Mouse (Mus musculus) layer of hippocampus, adult 2 months (tissue): ENCODE data around the gene Muc13. TPM values are rescaled to one million over a fixed set of nuclear protein-coding genes. Genes with fewer than 3 reads are reported as not detected.

Experiments
- DNase-seq, 2 experiments: peaks; one replicate each; pipeline ENCODE4 v3.0.0; 2022; ENCODE audit warnings: low spot score in 2 of 2
- H3K27ac ChIP-seq: fragments of 200-600 bp; 2 replicates; pipeline ENCODE4 v1.8.1; 2022
- H3K4me3 ChIP-seq: fragments of 200-600 bp; 2 replicates; pipeline ENCODE4 v1.8.1; 2022; ENCODE audit warnings: mild to moderate bottlenecking
- CTCF ChIP-seq: fragments of 200-600 bp; conservative IDR thresholded peaks from 2 replicates; pipeline ENCODE4 v1.8.1; 2022; ENCODE audit warnings: antibody characterized with exemption, mild to moderate bottlenecking, moderate library complexity
- total RNA-seq, 2 experiments: library from RNA; stranded (reverse); gene quantifications; 2 replicates each; pipeline ENCODE4 v1.2.3; 2021

Gene Muc13
- total RNA-seq, 2 experiments from 2014 or later = not detected

DNA sequence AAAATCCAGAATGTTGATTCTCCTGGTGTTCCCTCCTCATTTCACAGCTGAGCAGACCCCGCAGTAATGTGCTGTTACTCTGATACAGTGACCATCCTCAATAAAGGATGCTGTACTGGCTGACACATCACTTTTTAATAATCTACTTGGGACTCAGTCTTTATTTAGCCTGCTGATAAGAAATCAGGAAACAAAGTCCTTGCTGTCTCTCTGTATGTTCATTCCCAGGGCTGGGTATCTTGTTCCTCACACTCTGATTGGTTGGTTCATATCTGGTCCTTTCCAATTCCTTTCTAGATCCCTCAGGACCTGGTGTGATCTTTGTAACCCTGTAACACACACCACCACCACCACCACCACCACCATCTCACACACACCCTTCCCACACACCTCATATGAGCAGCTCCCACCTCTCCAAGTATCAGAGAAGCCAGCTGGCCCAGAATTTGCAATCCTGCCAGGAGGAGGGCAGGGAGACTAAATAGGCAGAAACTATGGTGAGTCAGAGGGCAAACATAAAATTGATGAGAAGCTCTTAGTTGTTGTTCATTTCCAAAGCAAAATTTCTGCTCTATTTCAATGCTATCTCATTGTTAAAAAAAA lies 18.0 kb upstream of the Muc13 start:
- TF ChIP-seq CTCF = no peak
- H3K4me3 ChIP-seq = no peak overlapping the region
- peak in 1 of 2 experiments; percentile 27 for DNase-seq
- H3K27ac ChIP-seq = no peak overlapping the region

DNA sequence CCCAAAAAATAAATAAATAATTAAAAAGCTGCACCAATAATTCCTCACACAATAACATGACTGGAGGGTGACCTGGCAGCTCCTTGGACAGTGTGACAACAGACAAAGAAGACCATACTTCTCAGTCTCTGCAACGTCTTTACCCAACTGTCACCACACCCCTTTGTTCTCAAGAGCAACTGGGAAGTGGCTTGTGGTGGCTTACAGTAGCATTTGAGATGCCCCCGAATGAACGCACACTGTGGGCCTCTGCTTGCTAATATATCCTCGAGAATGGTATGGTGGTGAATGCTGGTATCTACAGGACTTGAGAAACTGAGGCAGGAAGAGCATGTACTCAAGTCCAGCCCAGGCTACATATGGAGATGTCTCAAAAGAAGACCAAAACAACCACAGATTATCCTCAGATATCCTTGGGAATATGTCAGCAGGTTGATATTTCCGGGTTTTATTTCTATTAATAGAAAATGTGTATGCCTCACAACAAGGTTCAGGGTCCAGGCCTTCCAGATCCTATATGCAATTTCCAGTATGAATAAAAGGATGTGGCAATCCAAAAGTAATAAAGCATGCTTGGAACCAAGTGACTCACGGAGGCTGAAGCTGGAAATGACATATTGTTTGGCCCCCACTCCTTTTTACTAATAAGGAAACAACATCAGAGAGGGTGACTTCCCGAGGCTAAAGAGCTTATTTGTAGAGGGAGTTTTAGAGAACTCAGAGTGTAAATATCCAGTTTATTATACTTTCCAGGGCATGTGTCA lies 16.9 kb upstream of the Muc13 start:
- H3K27ac ChIP-seq = no peak overlapping the region
- no peak for DNase-seq
- no peak for TF ChIP-seq CTCF
- H3K4me3 ChIP-seq = no peak overlapping the region

DNA sequence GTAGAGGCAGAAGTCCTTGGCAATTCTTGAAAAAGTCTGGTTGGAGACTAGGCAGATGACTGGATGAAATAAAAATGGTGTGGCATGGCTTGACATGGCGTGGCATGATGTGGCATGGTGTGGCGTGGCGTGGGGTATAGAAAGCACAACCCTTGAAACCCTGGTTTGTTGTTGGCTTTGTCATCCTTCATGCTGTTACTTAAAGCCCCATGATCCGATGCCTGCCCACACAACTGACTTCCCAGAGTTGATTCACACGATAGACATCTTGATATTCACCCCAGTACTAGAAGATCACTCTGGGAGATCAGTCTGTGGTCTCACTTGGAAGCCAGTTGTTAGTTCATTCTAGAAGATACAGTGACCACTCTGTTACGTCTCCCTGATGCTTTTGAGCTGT lies 16.2 kb upstream of the Muc13 start:
- no peak for TF ChIP-seq CTCF

DNA sequence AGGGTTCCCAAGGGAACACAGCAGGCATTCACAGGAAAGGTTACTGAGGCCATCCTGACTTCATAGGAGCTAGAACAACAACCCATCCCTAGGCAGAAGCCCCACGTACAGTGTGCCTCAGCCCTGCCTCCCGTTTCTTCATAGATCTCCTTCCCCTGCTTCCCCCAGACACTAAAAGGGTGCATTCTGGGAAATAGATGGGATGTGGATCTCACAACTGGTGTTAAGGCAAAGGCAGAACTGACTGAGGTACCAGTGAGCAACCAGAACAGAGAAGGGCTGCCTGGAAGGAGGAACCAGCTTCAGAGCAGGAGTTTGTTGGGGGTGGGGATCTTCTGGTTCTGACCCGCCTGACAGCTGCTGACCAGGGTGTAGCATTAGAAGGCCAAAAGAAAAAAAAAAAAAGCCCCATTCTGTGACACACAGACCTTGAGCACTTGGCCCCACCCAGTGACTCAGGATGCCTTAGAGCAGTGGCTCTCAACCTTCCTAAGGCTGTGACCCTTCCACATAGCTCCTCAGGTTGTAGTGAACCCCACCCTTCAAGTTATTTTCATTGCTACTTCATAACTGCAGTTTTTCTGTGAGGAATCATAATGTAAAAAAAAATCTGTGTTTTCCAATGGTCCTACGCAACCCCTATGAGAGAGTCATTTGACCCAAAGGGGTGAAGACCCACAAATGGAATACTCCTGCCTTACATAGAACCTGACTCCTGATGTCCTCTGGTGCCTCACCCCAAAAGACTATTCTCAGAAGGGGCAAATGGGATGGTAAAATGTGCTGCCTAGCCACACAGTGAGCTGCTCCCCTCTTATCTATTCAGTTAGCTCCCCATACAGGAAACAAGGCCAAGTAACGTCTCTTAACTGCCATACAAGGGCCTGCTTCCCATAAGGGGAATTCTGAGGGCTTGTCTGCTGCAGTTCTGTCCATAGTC lies 11.8 kb upstream of the Muc13 start:
- no peak for TF ChIP-seq CTCF
- H3K27ac ChIP-seq = no peak overlapping the region
- DNase-seq = no peak
- no peak overlapping the region for H3K4me3 ChIP-seq

More for the DNA sequence above, 16.2 kb upstream of the Muc13 start:
- DNase-seq = no peak
- no peak overlapping the region for H3K27ac ChIP-seq
- no peak overlapping the region for H3K4me3 ChIP-seq

DNA sequence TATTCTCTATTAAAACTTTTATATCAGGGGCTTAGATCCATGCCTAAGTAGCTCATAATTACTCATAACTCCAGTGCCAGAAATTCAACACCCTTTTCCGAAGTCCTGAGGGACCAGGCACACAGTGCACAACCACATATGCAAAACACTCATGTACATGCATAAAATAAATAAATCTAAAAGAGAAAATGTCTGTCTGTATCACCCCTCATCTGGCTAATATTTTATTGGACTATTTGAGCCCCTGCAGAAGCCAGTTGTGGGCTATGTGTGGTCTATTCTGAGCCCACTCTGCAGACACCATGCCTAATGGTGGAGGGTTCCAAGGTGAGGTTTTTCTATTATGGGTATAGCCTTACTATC lies 11.1 kb upstream of the Muc13 start:
- Histone ChIP-seq H3K4me3 (no peak overlapping the region), H3K27ac (no peak overlapping the region)
- no peak for DNase-seq
- no peak for TF ChIP-seq CTCF

DNA sequence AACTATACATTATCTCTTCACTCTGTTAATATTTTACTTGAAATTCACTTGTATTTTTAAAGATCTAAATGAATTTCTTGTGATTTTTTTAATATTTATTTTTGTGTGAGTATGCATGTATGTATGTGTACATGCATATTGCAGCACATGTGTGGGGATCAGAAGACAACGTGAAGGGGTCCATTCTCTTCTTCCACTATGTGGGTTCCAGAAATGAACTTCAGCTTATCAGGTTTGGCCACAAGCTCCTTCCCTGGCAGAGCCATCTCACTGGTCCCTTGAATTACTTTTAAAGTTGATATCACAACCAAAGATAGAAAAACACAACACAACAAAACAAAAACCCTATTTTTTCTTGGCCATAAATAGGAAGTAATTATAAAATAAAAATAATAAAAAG lies 9.3 kb upstream of the Muc13 start:
- DNase-seq = no peak
- no peak overlapping the region for H3K27ac ChIP-seq
- no peak for TF ChIP-seq CTCF
- H3K4me3 ChIP-seq = no peak overlapping the region

DNA sequence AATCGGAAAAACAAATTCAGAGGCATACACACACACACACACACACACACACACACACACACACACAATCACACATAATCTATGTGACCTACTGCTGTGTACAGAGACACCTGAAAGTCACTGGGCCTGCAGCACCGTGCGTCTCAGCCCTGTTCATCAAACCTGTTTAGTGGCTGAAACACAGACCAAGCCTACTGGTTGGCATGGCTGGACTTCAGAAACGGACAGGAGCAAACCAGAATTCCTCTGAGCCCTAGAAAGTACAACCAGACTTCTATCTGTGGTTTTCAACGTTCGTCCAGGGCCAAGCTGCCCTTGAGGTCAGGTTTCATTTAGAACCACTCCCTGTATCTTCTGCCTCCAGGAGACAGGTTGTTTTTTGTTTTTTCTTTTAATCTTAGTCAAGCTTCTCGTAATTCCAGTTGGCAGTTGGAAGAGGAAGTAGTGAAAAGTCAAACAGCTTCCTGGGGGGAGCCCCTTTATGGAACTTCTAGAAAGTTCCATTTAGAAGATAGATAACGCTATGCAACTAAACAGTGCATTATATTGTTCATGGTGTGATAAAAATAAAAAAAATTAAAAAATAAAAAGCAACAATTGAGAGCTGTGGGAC lies 8.6 kb upstream of the Muc13 start:
- TF ChIP-seq CTCF = no peak
- Histone ChIP-seq H3K27ac (no peak overlapping the region), H3K4me3 (no peak overlapping the region)
- DNase-seq = no peak

DNA sequence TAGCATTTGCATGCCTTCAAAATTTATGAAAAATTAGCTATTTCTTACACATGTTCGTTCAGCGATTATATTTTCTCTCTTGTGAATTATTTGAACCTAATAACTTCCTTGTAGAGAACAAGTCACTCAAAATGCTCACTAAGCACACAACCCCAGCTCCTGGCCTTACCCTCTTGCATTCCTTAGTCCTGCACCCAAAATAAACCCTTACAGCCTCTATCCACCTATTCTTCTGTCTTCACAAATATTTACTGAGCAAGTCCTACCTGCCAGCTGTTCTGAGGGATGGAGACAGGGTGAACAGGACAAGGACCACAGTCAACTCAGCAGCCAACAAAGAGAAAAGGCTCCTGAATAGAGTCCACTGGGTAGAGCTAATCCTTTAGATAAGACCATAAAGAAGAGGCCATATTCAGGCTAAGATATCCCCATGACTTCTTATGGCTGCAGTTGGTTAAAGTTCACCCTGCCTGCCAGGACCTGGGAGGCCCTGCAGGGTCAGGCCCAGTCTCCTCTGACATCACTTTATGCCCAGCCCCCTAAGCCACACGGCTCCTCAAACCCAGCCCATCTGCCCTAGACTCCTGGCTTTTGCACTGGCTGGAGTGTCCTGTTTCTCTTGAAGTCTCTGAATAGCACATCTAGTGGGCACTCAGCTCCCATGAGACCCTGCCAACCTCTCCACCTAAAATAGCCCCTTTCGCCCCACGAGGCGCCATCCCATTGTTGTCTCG lies 7.0 kb upstream of the Muc13 start:
- no peak overlapping the region for H3K27ac ChIP-seq
- no peak for DNase-seq
- no peak for TF ChIP-seq CTCF
- no peak overlapping the region for H3K4me3 ChIP-seq

DNA sequence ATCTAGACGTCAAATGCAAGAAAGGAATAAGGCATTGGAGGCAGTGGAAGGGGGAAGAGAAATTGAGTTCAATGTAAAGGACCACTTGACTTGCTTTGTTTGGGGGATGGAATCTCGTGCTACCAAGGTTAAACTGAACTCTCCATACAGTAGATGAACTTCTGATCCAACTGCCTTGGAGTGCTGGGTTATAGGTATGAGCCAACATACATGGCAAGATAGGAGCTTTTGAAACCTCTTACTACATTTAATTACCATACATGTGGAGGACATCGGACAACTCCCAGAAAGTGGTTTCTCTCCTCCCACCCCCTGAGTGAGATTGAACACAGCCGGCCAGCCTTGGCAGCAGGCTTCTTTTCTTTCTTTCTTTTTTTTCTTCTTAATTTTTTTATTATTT lies 1.3 kb downstream of the Muc13 start:
- no peak overlapping the region for H3K27ac ChIP-seq
- no peak for DNase-seq
- H3K4me3 ChIP-seq = no peak overlapping the region
- TF ChIP-seq CTCF = no peak

DNA sequence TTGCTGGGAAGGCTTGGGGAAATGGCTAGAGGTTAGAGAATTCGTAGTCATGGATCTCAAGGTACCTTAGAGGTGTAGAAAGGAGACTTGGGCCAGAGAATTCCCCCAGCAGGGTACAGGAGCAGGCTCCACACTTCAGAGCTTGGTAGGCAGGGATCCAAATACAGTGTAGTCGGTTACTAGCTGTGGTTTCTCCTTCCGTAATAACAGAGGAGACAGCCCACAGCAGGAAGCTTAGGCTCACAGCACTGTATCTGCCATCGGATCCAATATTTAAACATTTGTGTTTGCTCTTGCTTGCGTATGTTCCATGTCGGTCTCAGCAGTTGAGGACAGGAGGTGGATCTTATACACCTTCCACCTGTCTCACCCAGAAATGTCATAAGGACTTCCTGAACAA lies 2.0 kb downstream of the Muc13 start:
- TF ChIP-seq CTCF = no peak
- no peak overlapping the region for H3K4me3 ChIP-seq
- no peak for DNase-seq
- no peak overlapping the region for H3K27ac ChIP-seq

DNA sequence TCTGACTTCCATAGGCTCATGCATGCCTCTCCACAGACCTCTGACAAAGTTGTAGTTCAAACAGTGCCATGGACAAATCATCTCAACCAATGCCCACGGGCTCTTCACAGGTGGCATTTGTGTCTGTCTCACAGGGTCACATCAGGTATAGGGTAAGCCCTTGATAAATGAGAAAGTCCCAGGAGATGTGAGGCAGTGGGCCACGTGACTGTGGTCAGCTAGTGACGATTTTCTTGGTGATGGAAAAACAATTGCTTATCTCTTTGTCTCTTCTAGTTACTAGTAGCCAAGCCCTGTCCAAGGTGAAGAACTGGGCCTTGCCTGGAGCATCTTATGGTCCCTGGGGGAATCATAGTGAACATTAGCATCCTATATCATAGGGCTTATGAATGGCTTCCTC lies 2.9 kb downstream of the Muc13 start:
- no peak for TF ChIP-seq CTCF
- no peak overlapping the region for H3K4me3 ChIP-seq
- DNase-seq = no peak
- no peak overlapping the region for H3K27ac ChIP-seq

DNA sequence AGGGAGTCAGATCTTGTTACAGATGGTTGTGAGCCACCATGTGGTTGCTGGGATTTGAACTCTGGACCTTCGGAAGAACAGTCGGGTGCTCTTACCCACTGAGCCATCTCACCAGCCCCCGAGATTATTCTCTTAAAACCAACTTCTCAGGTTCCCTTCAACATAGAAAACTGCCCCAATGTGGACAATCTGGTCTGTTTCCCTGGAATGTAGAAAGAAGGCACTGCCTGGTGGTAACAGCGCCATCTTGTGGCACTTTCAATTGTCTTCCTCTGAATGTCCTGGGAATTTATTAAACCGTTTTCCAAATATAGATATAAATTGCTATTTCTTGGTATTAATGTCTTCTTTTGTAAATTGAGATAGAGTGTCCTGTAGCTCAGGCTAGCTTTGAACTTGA lies 4.0 kb downstream of the Muc13 start:
- H3K27ac ChIP-seq = no peak overlapping the region
- peak; percentile 10 to 65 for DNase-seq
- TF ChIP-seq CTCF = peak; percentile 81
- H3K4me3 ChIP-seq = no peak overlapping the region

DNA sequence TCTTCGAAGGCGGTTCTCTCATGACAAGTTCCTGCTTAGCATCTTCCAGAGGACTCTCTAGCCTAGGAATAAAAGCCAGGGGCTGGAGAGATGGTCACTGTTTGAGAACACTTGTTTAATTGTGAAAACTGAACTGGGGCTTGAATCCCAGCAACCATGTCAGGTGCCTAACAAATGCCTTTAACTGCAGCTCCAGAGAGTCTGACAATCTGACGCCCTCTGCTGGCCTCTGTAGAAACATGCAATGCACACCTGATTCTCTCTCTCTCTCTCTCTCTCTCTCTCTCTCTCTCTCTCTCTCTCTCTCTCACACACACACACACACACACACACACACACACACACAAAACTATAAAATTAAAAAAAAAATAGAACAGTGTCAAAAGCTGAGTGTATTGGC lies 16.2 kb downstream of the Muc13 start:
- no peak overlapping the region for H3K4me3 ChIP-seq
- DNase-seq = no peak
- H3K27ac ChIP-seq = no peak overlapping the region
- peak; percentile 45 for TF ChIP-seq CTCF
